Mouse (Mus musculus): ENCODE data around the gene 1110059E24Rik. TPM values are rescaled to one million over a fixed set of nuclear protein-coding genes. Genes with fewer than 3 reads are reported as not detected.

Gene 1110059E24Rik
- polyA plus RNA-seq (2015; fragmentation: Nextera tagmentation; extraction: Ambion mirVana), result 53.2 and 59.6 TPM in 2 replicates

DNA sequence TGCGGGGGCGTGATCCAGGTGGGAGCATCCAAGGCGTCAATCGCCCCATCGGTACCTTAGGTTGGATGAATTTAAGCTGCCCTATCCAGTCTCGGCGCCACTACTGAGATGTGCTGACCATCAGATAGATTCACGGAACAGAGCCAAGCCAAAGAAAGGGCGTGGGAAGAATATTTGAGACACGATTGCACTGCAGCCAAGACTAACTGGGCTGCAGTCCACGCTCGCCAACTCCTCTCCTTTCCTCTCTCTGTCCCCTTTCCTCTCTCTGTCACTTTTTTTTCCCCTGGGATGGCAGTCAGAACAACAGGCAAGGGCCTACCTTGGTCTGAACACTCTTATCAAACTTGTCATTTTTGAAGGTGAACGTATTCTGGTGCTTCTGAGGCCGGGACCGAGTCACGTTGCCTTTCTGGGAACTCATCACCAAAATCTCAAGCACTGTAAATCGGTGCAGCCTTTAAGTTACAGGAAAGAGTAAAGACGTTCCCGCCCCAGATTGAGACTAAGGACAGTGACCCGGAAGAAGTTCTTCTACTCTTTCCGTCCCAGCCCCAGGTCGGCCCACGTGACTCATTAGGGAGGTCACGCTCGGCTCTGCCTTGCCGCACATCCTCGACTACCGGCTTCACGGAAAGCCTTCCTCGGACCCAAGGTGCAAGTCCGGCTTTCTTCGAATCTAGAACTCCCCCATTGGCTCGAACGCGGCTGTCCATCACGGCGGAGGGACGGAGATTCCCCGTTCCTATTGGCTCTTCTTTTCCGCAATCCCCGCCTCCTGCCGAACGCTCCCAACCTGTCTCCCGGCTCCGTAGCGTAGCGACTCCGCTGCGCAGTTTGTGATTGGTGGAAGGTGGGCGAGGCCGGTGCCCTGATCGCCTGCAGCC is at the start of gene 1110059E24Rik:
TSS of gene 1110059E24Rik (minus strand) at position 692 of the 887 bp plus-strand sequence.
- 6% methylated on average over 52 of the region's 52 CpGs for WGBS
- H3K4me1 ChIP-seq (ENCODE audit: control insufficient read depth, insufficient read depth, low read depth, low read length), result peaks cover 21% of the 10 kb centered on the region
- peak within 1 kb of the TSS; percentile 96 for H3K9ac ChIP-seq (ENCODE audit: low read depth, low read length)

DNA sequence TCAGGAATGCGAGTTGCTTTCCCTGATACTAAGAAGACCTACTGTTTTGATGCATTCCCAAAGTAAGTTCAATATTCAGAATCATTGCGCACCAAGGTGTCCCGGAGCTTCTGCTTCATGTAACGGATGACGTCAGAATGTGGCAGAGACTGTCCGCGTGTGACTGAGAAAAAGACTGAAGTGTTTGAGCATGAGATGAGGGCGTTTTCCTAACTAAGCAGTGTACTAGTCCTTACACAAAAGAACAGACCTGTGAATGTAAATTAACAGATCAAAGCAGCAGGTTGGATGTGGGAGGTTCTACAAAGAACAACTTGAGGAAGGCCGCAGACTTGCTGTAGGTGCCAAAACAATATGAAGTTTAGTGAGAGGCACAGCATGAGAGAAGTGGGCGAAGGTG is 28.2 kb upstream of the 1110059E24Rik start:
- no peak for ATAC-seq
- H3K9me3 ChIP-seq (ENCODE audit: control insufficient read depth, low read length), result no peaks in the 10 kb centered on the region
- no peak overlapping the region for H3K9ac ChIP-seq (ENCODE audit: low read depth, low read length)
- no peak overlapping the region for H3K27ac ChIP-seq (ENCODE audit: low read depth, low read length)
- H3K27me3 ChIP-seq (replicated peaks; ENCODE audit: control insufficient read depth, insufficient read depth, low read length), result no peaks in the 10 kb centered on the region
- H3K4me3 ChIP-seq (ENCODE audit: low read length), result no peak overlapping the region
- H3K4me2 ChIP-seq (ENCODE audit: low read length), result no peak overlapping the region
- 95% methylated on average over 10 of the region's 10 CpGs for WGBS
- H3K4me1 ChIP-seq (ENCODE audit: control insufficient read depth, insufficient read depth, low read depth, low read length), result no peaks in the 10 kb centered on the region
- peaks cover 5% of the 10 kb centered on the region; the same call in 1 of the 2 replicates for H3K36me3 ChIP-seq (ENCODE audit: control insufficient read depth, insufficient read depth, low read length)

More for the DNA sequence above, at the start of gene 1110059E24Rik:
- no peaks in the 10 kb centered on the region for H3K27me3 ChIP-seq (replicated peaks; ENCODE audit: control insufficient read depth, insufficient read depth, low read length)
- H3K36me3 ChIP-seq (ENCODE audit: control insufficient read depth, insufficient read depth, low read length), result no peaks in the 10 kb centered on the region
- H3K27ac ChIP-seq (ENCODE audit: low read depth, low read length), result peak within 1 kb of the TSS; percentile 99
- no peaks in the 10 kb centered on the region for H3K9me3 ChIP-seq (ENCODE audit: control insufficient read depth, low read length)
- ATAC-seq, result peak; percentile 99
- H3K4me2 ChIP-seq (ENCODE audit: low read length), result peak within 1 kb of the TSS; percentile 67
- peak within 1 kb of the TSS; percentile 97 for H3K4me3 ChIP-seq (ENCODE audit: low read length)

DNA sequence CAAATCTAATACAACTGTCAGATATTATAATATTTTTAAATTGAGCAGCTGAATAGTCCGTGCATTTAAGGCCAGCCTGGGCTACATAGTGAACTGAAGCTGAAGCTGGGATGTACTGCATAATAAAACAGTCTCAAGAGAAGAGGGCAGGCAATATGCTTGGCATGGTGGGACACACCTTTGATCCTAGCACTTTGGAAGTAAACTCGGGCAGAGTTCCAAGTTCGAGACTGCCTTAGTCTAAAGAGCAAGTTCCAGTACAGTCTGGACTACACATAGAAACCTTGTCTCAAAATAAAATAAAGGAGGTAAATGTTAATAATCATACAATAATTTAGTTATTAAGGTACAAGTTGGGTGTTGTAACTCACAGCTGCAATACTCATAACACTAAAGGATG is 27.3 kb upstream of the 1110059E24Rik start:
- Histone ChIP-seq H3K27ac (ENCODE audit: low read depth, low read length) (no peak overlapping the region), H3K9me3 (ENCODE audit: control insufficient read depth, low read length) (no peaks in the 10 kb centered on the region), H3K36me3 (ENCODE audit: control insufficient read depth, insufficient read depth, low read length) (peaks cover 5% of the 10 kb centered on the region; the same call in 1 of the 2 replicates), H3K4me2 (ENCODE audit: low read length) (no peak overlapping the region), H3K9ac (ENCODE audit: low read depth, low read length) (no peak overlapping the region), H3K27me3 (replicated peaks; ENCODE audit: control insufficient read depth, insufficient read depth, low read length) (no peaks in the 10 kb centered on the region), H3K4me3 (ENCODE audit: low read length) (no peak overlapping the region), H3K4me1 (ENCODE audit: control insufficient read depth, insufficient read depth, low read depth, low read length) (no peaks in the 10 kb centered on the region)
- 96% methylated on average over 3 of the region's 3 CpGs for WGBS
- no peak for ATAC-seq

DNA sequence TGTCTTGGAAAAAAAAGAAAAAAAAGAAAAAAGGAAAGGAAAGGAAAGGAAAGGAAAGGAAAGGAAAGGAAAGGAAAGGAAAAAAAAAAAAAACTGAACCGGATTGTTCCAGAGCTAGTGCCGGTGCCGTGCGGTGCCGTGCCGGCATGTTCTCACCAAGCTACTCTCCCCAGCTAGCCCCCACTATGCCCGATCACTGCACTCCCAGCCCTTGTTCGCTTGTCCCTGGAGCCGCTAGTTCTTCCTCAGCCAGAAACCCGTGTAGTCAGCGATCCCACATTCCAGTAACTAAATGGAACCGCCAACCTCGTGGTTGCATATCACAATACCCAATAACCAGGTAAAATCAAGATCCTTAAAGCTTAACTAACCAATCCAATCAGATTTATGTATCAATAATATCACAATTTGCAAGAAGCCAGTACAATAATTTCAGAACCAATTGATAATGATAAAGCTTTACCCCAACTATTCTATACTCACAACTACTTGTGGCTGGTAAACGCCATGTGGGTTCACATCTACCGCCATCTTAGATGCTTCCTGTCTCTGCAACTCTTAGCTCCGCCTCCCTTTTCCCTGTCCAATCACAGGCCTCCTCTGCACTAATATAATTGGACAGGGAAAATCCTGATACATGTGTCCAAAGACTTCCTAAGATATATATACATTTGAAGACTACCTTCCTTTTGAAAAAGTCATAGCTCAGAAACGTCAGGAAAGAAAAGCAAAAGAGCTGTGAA is 21.7 kb upstream of the 1110059E24Rik start:
- no peak overlapping the region for H3K9ac ChIP-seq (ENCODE audit: low read depth, low read length)
- 0 out of 2 replicates have a peak, but pooled peaks cover 3% of the 10 kb centered on the region for H3K9me3 ChIP-seq (ENCODE audit: control insufficient read depth, low read length)
- H3K4me2 ChIP-seq (ENCODE audit: low read length), result no peak overlapping the region
- no peak overlapping the region for H3K27ac ChIP-seq (ENCODE audit: low read depth, low read length)
- H3K27me3 ChIP-seq (replicated peaks; ENCODE audit: control insufficient read depth, insufficient read depth, low read length), result no peaks in the 10 kb centered on the region
- H3K4me1 ChIP-seq (ENCODE audit: control insufficient read depth, insufficient read depth, low read depth, low read length), result no peaks in the 10 kb centered on the region
- no peak for ATAC-seq
- H3K36me3 ChIP-seq (ENCODE audit: control insufficient read depth, insufficient read depth, low read length), result no peaks in the 10 kb centered on the region
- H3K4me3 ChIP-seq (ENCODE audit: low read length), result no peak overlapping the region
- 97% methylated on average over 17 of the region's 17 CpGs for WGBS

DNA sequence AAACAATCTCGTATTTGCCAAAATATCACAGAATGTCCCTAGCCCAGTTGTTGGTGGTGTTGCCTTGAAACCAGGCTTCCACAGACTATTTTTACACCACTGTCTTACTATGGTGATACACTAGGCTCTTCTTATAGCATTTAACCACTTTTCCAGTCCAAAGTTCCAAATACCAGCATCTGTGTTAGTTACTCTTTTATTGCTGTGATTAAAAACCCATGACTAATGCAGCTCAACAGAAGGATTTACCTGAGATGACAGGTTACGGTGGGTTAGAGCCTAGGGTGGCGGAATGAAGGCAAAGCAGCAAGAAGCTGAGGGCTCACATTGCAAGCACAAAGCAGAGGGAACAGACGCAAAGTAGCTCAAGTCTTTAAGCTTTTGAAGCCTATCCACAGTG is 16.9 kb upstream of the 1110059E24Rik start:
- H3K9ac ChIP-seq (ENCODE audit: low read depth, low read length), result no peak overlapping the region
- 0 out of 2 replicates have a peak, but pooled peaks cover 3% of the 10 kb centered on the region for H3K9me3 ChIP-seq (ENCODE audit: control insufficient read depth, low read length)
- no peak overlapping the region for H3K27ac ChIP-seq (ENCODE audit: low read depth, low read length)
- H3K36me3 ChIP-seq (ENCODE audit: control insufficient read depth, insufficient read depth, low read length), result no peaks in the 10 kb centered on the region
- H3K27me3 ChIP-seq (replicated peaks; ENCODE audit: control insufficient read depth, insufficient read depth, low read length), result no peaks in the 10 kb centered on the region
- ATAC-seq, result no peak
- WGBS, result 91% methylated on average over 4 of the region's 4 CpGs
- no peak overlapping the region for H3K4me2 ChIP-seq (ENCODE audit: low read length)
- H3K4me1 ChIP-seq (ENCODE audit: control insufficient read depth, insufficient read depth, low read depth, low read length), result no peaks in the 10 kb centered on the region
- H3K4me3 ChIP-seq (ENCODE audit: low read length), result no peak overlapping the region

DNA sequence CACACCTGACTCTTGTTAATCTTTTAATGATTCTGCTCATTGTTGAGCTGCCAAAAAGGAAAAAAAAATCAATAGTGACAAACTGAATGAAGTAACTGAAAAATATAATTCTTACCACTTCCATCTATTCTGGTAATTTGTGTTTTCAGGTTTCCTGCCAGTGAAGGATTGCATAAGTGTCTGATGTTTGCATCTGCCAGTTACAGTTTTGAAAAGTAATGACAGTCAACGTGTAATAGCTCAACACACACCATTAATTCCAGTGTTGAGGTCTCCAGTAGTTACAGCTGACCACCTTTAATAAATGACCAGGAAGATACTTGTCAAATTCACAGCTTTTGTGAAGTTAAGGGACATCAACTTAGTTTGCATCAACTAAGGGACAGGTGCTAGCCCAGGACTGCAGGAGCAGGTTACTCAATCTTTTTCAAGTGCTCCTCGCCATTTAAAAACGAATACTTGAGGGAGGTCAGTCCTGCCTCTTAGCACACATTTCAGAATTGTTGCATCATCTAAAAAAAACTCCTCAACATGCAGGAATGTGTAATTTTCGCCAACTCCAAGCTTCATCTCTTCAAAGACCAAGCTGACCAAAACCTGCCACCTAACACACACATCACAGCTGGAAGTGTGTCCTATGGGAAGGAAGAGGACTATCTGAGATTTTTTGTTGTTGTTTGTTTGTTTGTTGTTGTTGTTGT is 11.1 kb upstream of the 1110059E24Rik start:
- WGBS, result 93% methylated on average over 4 of the region's 4 CpGs
- no peak for ATAC-seq
- no peak overlapping the region for H3K27ac ChIP-seq (ENCODE audit: low read depth, low read length)

DNA sequence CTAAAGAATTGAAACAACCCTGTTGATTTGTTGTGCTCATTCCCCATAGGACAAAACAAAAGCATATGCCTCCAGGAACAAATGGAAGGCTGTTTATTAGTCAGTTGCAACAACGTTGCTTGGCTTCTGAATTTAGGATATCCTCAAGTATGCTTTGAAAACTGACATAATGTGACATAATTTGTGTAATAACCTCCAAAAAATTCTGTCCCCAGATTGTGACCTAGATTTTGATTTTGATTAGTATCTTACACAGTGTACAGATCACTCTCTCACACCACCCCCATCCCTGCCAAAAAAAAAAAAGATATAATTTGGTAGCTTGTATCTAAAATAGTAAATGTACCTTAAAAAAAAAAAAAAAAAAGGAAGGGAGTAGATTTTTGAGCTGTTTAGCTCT is 8.0 kb upstream of the 1110059E24Rik start:
- Histone ChIP-seq H3K27me3 (replicated peaks; ENCODE audit: control insufficient read depth, insufficient read depth, low read length) (no peaks in the 10 kb centered on the region), H3K4me2 (ENCODE audit: low read length) (no peak overlapping the region), H3K9me3 (ENCODE audit: control insufficient read depth, low read length) (no peaks in the 10 kb centered on the region), H3K27ac (ENCODE audit: low read depth, low read length) (no peak overlapping the region), H3K36me3 (ENCODE audit: control insufficient read depth, insufficient read depth, low read length) (no peaks in the 10 kb centered on the region), H3K4me3 (ENCODE audit: low read length) (no peak overlapping the region), H3K4me1 (ENCODE audit: control insufficient read depth, insufficient read depth, low read depth, low read length) (peaks cover 4% of the 10 kb centered on the region), H3K9ac (ENCODE audit: low read depth, low read length) (no peak overlapping the region)
- no peak for ATAC-seq
- 64% methylated on average over 1 of the region's 1 CpGs for WGBS

More for the DNA sequence above, 11.1 kb upstream of the 1110059E24Rik start:
- H3K9ac ChIP-seq (ENCODE audit: low read depth, low read length), result no peak overlapping the region
- no peaks in the 10 kb centered on the region for H3K27me3 ChIP-seq (replicated peaks; ENCODE audit: control insufficient read depth, insufficient read depth, low read length)
- no peak overlapping the region for H3K4me3 ChIP-seq (ENCODE audit: low read length)
- no peaks in the 10 kb centered on the region for H3K36me3 ChIP-seq (ENCODE audit: control insufficient read depth, insufficient read depth, low read length)
- H3K4me1 ChIP-seq (ENCODE audit: control insufficient read depth, insufficient read depth, low read depth, low read length), result no peaks in the 10 kb centered on the region
- H3K4me2 ChIP-seq (ENCODE audit: low read length), result no peak overlapping the region
- H3K9me3 ChIP-seq (ENCODE audit: control insufficient read depth, low read length), result no peaks in the 10 kb centered on the region

DNA sequence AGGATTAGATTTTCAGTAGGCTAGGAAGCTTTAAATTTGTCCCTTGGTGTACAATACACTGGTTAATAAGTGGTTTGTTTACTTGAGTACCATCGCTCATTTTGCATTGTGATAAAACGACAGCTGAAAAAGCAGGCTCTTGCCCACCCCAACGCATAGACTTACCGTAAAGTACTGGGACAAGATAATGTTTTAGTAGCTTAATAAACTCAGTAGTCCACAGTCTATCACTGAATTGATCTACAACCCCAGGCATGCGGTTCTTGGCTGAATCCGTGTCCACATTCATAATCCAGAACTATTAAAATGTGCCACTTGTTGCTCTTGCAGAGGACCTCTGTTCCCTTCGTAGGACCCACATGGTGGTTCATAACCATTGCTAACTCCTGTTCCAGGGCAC is 2.0 kb upstream of the 1110059E24Rik start:
- Histone ChIP-seq H3K4me3 (ENCODE audit: low read length) (peak overlapping the region; percentile 97), H3K27ac (ENCODE audit: low read depth, low read length) (no peak overlapping the region), H3K9me3 (ENCODE audit: control insufficient read depth, low read length) (no peaks in the 10 kb centered on the region), H3K4me1 (ENCODE audit: control insufficient read depth, insufficient read depth, low read depth, low read length) (peaks cover 21% of the 10 kb centered on the region), H3K9ac (ENCODE audit: low read depth, low read length) (peak overlapping the region; percentile 41), H3K27me3 (replicated peaks; ENCODE audit: control insufficient read depth, insufficient read depth, low read length) (no peaks in the 10 kb centered on the region), H3K36me3 (ENCODE audit: control insufficient read depth, insufficient read depth, low read length) (no peaks in the 10 kb centered on the region), H3K4me2 (ENCODE audit: low read length) (peak overlapping the region; percentile 49)
- no peak for ATAC-seq
- 46% methylated on average over 7 of the region's 7 CpGs for WGBS

Measured in hindbrain, embryonic 16.5 days (tissue).